Mouse (Mus musculus) cerebellum, adult 9-10 months (tissue): ENCODE results near the gene Taar1.

Source experiments
- DNase-seq: peaks from one replicate; pipeline ENCODE4 v3.0.0; 2022

Taar1 gene

DNA sequence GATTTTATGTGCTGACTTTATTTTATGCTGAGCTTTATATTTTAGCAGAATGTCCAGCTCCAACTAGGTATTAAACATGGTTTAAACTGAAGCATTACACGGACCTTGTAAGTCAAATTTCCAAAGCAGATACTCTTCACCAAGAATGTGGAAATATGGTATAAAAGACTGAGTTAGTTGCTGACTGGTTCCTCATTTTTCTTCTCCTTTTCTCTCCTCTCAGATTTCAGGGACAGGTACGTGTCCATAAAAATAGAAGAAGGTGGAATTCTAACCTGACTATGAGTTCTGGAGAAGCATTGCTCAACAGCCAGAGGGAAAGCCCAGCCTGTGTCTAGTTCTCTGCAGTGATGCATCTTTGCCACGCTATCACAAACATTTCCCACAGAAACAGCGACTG lies at the start of gene Taar1:
Gene Taar1 (plus strand): TSS at position 301 of the 400 bp plus-strand sequence.
- no peak for DNase-seq

DNA sequence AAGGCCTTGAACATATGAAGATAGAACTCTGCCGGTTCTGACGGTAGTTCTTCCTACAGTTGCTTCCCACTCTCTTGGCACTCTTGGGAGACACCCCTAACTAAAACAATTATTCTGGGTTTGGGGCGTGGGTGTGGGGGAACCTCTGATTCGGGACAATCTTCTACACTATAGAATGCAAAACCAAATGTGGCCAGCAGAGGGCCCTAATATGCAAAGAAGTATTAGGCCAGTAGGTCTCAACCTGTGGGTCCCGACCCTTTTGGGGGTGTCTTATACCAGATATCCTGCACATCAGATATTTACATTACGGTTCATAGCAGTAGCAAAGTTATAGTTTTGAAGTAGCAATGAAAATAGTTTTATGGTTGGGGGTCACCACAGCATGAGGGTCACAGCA lies 39.5 kb upstream of the Taar1 start:
- peak; percentile 6 for DNase-seq

DNA sequence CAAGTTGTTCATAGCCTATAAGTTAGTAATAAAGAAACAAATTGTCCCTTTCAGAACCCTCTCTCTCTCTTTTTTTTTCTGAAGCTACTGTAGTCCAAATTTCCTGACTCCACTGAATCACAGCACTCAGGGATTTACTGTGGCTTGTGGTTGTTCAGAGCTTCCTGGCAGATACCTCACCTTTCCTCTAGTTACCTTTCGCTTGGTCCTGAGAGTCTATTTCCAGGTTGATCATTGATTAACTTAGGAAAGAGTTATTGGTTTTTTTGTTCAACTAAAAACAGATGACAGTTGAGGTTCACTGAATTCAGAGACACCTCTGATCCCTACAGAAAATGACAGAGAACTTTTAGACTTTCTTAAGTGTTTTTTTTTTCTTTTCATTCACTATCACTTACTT lies 35.2 kb upstream of the Taar1 start:
- DNase-seq, result no peak

DNA sequence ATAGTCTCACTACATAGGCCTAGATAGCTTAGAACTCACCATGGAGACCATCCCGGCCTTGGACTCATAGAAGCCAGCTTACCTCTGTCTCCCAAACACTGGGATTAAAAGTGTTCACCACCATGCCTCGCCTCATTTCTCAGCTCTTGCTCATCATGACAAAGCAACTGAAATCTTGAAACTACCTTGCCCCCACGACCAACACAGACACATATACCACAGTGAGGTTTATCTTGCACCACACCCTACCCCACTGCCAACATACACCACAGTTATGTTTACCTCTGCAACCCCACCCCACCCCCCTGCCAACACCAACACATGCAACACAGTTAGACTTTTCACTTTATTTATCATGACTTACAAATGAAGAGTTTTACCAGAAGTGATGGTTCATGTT lies 34.1 kb upstream of the Taar1 start:
- no peak for DNase-seq

DNA sequence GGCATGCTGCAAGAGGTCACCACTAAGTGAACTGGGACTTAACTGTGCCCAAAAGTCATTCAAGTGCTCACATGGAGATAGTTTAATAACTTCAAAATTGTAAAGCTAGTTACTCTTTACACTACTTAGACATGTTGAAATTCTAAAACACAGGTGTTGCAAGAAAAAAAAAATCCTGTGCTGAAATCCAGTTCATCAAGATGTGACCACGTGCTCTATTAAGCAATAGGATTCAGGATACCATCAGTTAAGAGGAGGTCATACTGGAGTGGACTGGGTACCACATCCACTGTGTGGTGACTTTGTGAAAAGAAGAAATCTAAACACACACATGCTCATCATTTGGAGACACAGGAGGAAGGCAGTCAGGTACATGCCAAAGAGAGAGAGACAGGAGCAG lies 27.2 kb upstream of the Taar1 start:
- no peak for DNase-seq

DNA sequence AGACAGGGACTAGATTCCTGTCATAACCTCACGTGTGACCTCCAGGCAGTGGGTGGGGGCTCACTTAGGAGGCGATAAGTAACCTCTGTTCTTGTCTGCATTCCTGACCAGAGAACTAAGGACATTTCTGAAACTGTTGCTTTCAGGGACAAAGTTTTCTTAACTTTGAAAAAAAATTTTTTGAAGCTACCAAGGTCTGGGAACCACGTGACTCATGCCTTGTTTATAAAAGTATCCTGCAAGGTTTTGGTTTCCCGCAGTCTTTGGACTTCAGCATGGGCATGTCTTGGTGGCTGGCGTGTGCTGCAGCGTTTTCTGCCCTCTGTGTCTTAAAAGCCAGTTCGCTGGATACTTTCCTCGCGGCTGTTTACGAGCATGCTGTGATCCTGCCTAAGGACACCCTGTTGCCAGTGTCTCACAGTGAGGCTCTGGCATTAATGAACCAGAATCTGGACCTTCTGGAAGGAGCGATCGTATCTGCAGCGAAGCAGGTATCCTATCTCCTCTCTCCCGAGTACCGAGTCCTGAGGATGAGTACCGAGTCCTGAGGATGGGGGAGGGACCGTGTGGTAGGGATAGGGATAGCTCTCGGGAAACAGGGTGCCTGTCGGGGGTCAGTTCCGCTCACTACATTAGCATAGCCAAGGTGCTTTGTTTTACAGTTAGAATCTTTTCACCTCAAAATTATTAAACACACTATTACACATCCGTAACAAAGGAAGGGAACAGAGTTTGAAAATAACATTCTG lies 25.4 kb upstream of the Taar1 start, which contains the start of gene Vnn1:
Gene Vnn1 (plus strand): TSS at position 88 of the 749 bp plus-strand sequence.
- DNase-seq, result no peak

DNA sequence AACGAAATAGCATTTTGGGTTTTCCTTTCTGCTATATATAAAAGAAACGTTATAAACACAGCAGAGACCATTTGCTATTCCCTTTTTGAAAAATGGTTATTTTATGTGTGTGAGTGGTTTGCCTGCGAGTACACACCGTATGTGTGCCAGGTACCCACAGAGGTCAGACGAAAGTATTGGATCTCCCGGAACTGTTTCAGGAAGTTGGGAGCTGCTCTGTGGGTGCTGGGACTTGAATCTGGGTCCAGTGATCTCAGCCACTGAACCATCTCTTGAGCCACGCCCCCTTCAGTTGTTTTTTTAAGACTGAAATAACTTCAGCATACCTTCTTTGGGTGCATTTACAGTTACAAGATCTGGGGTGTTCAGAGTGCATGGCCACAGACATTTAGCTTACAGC lies 24.8 kb upstream of the Taar1 start:
- no peak for DNase-seq

DNA sequence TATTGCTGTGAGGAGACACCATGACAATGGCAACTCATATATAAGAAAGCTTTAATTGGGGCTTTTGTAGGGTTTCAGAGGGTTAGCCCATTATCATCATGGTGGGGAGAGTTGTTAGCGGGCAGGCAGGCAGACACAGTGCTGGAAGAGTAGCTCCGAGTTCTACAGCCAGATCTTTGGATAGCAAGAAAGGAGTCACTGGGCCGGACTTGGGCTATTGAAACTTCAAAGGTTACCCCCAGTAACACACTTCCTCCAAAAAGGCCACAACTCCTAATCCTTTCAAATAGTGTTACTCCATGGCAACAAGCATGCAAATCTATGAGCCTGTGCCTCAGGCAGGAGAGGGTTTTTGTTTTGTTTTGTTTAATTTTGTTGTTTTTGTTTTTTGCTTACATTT lies 19.0 kb upstream of the Taar1 start:
- no peak for DNase-seq

DNA sequence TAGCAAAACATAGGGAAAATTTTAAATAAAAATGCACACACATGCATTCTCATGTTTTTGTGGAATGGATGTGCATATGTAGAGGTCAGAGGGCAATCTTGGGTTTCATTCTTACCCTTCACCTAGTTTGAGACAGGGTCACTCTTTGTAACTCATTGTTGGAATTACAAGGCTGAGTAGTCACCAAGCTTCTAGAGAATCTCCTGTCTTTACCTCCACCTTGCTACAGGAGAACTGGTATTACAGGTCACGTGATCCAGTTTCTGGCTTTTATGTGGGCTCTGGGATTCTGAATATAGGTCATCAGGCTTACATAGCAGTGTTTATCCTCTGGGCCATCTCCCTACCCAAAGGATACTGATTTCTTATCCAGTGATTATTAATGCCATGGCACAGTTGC lies 14.5 kb upstream of the Taar1 start:
- DNase-seq, result no peak

DNA sequence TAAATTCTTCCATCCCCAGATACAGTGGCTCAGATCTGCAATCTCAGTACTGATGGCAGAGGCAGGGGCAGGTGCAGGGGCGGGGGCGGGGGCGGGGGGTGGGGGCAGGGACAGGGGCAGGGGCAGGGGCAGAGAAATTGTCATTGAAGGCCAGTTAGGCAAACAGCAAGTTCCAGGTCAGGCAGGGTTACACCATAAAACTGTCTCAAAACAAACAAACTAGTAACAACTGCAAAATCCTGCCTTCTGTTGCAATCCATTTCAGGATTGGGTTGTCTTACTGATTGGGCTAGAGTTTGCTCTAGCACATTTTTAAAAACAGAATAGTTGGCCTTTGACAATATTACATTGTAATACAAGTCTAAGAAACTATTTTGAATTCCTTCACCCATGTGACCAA lies 2.3 kb downstream of the Taar1 start:
- no peak for DNase-seq

DNA sequence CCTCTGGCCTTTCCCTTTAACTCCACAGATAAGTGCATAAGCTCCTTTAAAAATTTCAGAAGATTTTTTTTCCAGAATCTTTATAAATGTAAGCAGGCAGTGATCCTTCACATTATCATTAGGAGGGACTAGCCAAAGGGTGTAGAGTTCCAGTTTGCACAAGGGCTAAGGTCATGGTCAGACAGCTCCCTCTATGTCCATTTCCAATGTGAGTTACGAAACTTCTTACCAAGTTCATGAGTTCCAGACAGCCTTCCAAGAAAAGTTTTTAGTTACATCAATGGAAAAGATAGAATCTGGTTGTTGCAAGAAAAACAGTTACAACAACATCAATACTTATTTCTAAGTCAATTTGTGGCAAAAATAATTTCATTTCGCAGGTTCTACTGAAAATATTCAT lies 3.8 kb downstream of the Taar1 start:
- no peak for DNase-seq

DNA sequence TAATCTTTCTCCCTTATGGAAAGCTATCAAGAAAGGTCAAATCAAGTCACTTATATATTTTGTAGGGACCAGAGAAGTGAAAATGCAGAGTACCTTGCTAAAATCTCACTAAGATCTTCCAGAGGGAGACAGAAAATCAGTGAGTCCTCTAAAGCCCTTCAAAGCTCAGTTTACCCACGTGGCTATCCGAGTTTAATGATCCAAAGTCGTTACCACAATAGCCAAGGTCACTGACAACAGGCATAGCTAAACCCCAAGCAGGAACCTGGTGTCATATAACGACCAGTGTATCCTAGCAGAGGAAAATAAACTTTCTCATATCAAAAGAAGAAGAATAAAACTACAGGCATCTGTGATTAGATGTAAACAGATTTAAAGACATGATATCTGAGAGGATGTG lies 17.5 kb downstream of the Taar1 start:
- no peak for DNase-seq

DNA sequence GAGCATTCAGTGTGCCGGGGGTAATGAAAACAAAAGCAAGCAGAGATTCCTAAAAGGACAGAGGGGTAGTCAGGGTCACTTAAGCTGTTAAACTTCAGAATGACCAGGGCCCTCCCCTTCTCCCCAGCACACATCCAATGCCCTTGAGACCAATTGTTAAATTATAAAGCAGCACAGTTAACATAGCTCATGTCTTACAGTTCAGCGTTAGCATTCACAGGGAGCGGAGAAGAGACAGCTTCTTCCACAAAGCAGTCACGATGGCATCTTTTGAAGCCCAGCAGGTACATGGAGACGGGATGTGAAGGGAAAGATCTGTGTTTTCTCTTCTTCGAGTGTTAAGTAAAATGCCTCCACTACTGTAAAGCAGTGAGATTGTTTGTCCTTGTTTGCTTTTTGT lies 18.2 kb downstream of the Taar1 start, which contains the start of gene Taar2:
Gene Taar2 (plus strand): TSS at position 261 of the 400 bp plus-strand sequence.
- DNase-seq, result no peak

DNA sequence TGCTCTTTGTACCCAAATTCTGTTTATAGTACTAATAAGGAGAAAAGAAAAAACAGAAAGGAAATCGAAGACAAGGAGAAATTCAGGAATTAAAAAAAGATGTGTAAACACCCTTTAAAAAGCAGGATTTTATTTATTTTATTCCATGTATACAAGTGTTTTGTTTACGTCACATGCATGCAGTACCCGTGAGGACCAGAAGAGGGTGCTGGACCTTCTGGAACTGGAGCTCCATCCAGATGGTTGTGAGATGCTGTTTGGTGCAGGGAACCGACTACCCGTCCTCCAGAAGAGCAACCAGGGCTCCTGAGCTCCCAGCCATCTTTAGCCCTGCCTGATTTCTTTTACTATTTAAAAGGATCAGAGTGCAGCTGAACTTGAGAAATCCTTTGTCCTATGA lies 22.3 kb downstream of the Taar1 start:
- no peak for DNase-seq

DNA sequence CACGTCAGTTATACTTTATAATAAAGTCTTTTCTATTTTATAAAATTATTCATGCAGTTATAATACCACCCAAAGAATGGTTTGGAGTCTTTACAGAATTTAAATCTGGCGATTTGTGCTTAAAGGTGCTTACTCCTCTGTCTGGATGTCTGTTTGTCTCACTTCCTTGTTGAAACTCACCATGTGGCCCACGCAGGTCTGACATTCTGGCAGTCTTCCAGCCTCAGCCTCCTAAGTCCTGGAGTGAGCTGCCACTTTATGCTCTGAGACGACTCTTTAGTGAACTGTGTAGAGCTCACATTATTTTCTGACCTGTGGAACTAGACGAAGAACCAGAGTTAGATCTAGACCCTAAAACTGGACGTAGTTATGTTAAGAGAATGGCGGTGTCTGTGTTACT lies 27.9 kb downstream of the Taar1 start:
- DNase-seq, result no peak

DNA sequence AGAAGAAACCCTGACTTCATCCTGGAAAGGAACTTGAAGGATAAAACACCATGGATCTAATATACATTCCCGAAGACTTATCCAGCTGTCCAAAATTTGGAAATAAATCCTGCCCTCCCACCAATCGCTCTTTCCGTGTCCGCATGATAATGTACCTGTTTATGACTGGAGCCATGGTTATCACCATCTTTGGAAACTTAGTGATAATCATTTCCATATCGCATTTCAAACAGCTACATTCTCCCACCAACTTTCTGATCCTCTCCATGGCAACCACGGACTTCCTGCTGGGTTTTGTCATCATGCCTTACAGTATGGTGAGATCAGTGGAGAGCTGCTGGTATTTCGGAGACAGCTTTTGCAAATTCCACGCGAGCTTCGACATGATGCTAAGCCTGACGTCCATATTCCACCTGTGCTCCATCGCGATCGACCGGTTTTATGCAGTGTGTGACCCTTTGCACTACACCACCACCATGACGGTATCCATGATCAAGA lies 29.4 kb downstream of the Taar1 start, which contains the start of gene Taar3:
Gene Taar3 (plus strand): TSS at position 51 of the 498 bp plus-strand sequence.
- no peak for DNase-seq

DNA sequence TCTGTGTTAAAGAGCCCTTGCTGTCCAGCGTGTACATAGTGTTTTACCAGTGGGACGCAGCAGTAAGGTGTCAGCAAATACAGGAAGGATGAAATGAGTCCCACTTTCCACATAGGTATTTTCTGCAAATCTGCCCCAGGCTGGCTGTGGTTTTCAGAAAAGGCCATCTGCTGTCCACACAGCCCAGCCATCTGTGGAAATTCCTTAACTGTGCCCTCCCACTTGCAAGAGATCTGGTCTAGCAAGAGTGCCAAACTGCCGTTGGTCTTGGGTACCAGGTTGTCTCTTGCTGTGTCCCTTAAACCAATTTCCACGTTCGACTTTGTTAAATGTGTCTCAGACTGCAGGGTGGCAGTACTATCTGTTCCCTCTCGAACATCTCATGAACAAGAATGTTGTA lies 31.6 kb downstream of the Taar1 start:
- DNase-seq, result peak; percentile 71

DNA sequence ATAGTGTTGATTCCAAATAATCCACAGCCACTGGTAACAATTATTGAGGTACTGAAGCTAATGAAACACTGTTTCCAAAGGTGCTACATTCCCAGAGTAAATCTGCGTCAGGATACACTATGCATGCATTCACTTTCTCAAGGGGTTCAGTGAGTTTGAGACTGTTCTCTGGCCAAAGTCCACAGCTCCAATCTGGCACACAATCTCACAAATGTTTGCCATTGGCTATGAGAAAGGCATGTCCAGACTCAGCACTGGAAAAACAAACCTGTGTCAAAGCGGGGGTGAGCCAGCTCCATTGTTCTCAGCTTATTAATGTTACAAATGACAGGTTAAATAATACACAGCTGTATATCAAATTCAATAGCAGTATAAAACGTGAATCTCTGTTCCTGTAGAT lies 38.9 kb downstream of the Taar1 start:
- no peak for DNase-seq

DNA sequence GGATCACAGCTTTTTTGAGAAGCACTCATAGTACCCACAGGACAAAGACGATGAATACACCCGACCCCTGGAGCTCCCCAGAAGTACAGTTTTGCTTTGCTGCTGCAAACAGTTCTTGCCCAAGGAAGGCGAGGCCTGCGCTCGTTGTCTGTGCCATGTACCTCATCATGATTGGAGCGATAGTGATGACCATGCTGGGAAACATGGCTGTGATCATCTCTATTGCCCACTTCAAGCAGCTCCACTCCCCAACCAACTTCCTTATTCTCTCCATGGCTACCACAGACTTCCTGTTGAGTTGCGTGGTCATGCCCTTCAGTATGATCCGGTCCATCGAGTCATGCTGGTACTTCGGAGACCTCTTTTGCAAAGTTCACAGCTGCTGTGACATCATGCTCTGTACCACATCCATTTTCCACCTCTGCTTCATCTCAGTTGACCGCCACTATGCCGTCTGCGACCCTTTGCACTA lies 40.3 kb downstream of the Taar1 start, which contains the start of gene Taar4:
Gene Taar4 (plus strand): TSS at position 51 of the 472 bp plus-strand sequence.
- DNase-seq, result no peak

DNA sequence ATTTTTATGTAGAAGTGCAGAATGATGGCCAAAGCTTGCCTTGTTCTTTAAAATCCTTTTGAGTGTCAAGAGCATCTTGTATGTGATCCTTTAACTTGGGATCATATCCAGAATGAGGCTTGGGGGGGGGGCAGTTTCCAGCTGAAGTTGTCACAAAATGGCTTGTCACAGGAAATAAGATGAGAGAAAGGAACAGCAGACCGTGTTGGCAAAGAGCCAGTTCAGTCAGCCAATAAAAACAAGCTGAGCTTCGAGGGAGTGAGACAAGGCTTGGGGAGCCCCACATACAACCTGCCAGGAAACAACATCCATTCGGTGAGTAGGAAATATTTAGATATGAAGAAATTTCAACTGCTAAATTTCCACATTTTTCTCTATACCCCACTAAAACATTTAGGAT lies 43.3 kb downstream of the Taar1 start:
- no peak for DNase-seq

DNA sequence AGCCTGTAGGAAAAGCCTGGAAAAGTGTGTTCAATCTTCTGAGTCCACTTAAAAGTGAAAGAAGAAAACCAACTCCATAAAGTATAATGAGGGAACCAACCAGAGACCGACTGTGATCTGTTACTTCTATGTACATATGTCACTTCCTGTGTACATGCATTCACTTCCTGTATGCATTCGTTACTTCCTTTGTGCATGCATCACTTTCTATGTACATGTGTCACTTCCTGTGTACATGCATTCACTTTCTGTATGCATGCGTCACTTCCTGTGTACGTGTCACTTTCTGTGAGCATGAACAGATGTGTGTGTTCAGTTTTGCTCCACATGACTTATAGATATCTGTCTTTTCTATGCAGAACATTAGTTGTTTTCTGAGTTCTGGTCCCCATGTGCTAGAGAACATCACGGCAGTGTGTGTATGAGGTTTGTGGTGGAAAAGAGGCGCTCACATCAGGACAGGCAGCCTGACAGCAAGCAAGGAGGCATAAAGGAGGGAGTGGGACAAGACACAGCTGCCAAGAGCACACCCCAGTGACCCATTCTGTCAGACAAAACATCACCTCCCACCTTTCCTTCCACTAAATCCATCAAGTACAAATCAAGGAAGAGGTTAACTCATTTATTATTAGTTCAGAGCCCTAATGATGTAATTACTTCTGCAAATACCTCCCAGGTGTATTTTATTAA lies 44.9 kb downstream of the Taar1 start:
- DNase-seq, result no peak

DNA sequence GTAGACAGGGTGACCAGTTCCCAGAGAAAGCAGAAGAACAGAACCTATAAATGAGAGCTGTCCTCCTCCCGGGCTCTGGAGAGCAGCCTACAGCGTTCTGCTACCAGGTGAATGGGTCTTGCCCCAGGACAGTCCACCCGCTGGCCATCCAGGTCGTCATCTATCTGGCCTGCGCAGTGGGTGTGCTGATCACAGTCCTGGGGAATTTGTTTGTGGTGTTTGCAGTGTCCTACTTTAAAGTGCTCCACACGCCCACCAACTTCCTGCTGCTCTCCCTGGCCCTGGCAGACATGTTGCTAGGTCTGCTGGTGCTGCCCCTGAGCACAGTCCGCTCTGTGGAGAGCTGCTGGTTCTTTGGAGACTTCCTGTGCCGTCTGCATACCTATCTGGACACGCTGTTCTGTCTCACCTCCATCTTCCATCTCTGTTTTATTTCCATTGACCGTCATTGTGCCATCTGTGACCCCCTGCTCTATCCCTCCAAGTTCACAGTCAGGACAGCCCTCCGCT lies 50.6 kb downstream of the Taar1 start, which contains the start of gene Taar5:
Gene Taar5 (plus strand): TSS at position 51 of the 510 bp plus-strand sequence.
- DNase-seq, result no peak
